Mouse (Mus musculus) c-Kit-positive CD71-positive TER-119-positive erythroid progenitor cells, embryonic 14.5 days (primary cell): ENCODE results near the gene Itgb1bp1.

Experiments used
- DNase-seq: peaks from one replicate; pipeline ENCODE4 v3.0.0-alpha.2; 2013; ENCODE audit warnings: low spot score

The Itgb1bp1 gene

DNA sequence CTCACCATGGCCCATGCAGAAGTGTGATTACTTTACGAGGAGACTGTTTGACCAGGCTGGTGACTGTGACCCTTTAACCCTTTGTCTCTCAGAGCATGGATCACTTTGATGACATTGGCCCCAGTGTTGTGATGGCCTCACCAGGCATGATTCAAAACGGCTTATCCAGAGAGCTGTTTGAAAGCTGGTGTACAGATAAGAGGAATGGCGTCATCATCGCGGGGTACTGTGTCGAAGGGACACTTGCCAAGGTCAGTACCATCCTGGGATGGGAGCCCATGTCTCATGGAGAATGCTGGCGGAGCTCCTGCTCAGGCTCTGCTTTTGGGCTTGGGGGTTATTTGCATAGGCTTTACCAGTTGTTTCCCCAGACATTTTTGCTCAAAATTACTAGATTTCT is 15.2 kb upstream of the Itgb1bp1 start:
- no peak for DNase-seq

DNA sequence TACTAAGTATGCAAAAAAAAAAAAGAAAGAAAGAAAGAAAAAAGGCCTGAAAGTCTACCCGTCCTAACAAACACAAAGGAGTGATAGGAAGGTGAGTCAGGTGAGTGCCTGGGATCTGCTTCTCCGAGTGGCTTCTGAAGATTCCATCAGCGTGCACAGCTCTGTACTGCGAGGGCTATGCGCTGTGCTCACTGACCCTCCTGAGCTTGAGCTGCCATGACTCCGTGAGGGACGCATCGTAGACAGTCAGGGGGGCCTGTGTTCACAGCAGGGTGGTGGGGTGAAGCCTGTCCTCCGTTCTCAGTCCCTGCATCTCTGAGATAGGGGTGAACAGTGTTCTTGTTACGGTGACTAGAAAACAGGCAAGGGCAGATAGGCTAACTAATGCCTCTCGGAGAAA is 12.8 kb upstream of the Itgb1bp1 start:
- DNase-seq, result no peak

DNA sequence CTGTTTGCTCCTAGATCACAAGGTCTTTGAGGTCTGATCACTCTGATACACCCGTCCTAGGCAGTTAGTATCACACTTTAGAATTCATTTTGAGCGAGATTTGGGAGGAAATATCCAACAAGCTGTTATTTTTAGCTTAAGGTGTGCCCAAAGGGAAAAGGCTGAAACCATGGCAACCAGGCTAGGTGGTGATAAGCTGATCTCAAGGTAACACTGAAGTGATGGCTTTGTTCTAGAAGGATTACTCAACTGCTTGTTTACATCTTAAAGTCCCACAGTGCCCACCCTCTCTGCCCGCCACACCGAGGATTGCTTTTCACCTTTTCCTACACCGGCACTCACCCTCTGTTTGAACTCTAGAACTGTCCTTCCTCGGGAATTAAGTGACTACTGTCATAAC is 3.6 kb upstream of the Itgb1bp1 start:
- no peak for DNase-seq

DNA sequence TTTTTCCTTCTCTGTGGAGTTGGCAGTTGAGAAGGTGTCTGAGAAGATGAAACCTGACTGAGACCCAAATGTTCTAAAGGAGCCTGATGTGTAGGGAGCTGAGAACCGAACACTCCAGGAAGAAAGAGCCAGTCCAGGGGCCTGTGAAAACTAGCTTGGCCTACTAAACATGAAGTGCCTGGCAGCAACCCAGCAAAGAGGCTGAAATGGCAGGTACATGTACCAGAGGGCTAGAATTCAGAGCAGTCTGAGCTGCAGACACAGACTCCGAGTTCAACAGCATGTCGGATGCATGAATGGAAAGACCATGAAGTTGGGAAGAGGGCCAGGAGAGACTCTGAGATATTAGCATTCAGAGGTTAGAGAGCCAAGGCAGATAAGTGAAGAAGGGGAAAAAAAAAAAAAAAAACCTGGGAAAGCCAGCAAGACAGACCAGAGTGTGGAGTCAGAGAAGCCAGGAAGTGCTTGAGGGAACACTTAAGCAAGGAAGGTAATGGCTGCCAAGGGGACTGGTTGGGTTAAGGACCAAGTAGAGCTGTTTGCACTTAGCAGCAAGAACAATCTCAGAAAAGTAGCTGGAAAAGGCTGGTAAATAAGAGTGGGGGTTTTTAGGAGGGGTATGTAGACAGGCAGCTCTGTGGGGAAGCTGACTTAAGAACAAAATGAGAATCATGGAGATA is 2.8 kb upstream of the Itgb1bp1 start:
- no peak for DNase-seq

DNA sequence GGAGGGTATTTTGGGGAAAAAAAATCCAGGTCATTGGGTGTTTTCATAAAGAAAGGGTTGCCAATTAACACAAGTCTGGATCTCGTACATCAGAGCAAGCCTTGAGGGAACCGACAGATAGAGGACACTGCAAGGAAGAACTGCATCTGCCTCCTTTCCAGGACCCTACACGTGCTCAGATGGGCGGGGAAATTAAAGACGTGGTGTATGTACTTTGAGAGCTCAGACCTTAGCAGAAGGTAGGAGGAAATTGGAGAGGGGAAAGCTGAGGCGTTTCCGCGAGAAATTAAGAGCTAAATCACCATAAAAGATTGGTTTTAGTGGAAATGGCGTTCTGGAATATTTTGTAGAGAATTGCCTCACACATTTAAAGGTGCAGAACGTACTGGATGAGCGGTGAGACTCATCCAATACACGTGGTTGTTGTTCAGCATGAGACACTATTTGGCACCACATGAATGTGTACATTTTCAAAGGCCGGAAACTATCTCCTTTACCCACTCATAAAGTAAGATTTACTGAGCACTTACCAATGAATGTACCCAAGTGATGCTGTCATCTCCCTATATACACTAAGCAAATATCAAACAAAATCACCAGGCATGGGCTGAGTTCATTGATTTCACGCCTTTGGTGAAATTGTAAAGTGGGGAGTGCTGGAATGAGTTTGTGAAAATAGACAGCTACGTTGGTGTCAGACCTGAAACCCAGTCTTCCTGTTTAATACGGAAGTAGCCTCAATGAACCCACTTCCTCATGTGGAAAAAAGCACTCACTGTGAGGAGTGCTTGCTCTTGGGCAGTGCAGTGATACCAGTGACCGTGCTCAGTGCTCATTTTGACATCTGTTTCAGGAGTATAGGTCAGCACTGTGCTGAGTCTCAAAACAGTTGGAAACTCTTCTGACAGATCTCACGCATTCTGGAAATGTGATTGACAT is 897 bp upstream of the Itgb1bp1 start:
- peak; percentile 33 for DNase-seq

DNA sequence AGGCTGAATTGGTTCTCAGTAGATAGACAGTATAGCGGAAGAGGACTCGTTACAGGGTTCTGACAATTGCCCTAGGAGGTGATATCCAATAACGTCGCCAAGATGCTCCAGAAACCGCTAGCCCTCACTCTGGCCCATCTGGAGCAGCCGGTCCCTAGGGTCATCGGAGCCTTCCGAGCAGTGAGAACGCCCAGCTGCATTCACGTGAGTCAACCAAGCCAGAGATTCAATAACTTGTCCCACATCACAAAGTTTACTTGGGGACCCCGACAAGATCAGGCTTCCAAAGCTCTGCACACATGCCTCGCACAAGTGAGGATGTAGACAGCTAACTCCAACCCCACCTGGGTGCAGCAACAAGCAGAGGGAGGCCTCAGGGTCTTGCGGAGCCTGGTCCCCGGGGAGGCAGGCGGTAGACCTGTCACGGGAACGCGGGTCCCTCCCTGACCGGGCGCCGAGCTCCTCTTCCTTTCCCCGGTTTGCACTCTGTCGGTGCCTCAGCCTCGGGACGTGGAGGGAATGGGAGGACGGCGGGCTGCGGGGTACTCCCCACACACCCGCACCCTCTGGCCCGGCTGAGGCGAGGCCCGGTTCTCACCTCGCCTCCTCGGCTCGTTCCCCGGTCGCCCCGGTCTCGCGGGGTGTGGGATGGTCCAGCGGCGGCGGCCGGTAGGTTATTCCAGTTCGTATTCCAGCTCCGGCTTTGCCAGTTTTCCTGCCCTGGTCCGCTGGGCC is 409 bp downstream of the Itgb1bp1 start:
- DNase-seq, result no peak

DNA sequence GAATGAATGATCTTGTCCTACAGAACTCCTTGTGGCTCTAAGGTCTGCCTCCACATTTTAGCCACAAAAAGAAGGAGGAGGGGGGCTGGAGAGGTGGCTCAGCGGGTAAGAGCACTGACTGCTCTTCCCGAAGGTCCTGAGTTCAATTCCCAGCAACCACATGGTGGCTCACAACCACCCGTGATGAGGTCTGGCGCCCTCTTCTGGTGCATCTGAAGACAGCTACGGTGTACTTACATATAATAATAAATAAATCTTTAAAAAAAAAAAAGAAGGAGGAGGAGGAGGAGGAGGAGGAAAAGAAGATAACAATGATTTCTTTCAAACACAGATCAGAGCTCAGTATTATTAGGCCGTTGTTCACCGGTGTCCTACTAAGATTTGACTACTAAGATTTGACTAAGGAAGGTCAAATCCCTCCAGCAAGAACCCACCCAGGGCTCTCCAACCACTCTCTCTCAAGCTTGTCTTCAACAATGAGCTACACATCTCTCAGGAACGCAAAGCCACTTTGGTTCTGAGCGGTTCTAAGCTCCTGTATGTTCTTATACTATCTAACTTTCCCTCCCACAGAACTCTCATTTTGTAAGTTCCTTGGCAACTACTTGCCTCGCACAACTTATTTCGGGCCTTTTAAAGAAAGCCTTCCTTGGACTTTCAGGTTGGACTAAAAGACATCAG is 1.2 kb downstream of the Itgb1bp1 start, which contains the start of gene Cpsf3:
Gene Cpsf3 (plus strand): TSS at position 631 of the 681 bp plus-strand sequence.
- no peak for DNase-seq

DNA sequence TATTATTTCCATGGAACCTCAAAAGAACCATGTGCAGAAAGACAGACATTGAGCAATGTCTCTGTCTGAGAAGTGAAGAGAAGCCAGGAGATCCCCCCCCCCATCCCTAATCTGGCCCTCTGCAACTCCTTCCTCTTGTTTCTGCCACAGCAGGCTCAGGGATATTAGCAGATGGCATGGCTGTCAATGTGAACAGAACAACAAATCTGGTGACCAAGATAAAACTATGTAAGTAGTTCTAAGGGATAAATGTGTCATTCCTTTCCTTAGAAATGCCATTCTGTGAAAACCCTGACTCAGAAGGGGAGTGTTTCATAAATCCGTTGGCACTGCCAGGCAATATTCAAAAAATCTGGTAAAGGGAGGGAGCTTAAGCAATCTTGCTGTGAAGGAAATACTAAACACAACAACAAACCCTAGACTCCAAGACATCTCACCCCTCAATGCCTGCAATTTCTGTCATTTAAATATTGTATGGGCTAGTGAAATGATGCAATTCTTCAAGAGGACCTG is 8.7 kb downstream of the Itgb1bp1 start:
- DNase-seq, result no peak

DNA sequence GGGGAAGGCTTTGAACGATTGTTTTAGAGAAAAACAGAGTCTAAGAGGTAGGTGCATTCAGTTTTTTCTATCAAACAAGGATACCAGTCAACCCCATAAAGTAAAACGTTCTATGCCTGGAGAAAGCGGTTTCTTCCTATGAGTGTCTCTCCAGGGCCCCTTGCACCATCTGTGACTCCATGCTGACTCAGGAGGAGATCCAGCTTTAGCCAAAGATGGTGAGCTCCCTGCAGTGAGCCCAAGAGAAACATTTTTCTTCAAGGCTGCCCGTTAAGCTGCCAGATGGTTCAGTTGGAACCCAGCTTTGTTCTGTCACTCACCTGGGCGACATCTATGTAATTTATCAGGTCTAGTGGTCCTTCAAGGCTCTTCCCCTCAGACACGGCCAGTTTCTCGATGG is 11.6 kb downstream of the Itgb1bp1 start:
- DNase-seq, result no peak

DNA sequence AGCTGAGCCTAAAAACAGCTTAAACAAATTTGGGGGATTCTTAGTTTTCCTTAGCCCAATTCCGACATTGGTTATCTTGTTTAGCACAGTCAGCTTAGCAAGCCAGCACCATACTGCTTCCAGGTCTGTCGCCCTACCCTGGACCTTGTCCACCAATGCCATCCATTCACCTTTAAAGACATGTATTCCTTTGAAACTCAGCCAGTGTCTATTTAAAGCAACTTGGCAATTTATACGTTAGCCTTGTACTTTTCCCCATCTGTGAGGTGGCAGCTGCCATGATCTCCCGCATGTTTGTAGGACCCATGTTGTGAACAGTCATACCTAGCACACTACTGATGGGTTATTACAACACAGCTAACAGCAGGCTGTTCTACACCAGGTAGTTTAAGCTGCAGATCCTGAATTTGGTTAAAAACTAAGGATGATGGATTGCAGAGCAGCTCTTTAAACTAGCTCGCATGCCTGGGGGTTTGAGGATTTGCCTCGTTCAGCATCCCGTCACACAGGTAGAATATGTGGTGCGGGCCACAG is 17.9 kb downstream of the Itgb1bp1 start:
- no peak for DNase-seq

DNA sequence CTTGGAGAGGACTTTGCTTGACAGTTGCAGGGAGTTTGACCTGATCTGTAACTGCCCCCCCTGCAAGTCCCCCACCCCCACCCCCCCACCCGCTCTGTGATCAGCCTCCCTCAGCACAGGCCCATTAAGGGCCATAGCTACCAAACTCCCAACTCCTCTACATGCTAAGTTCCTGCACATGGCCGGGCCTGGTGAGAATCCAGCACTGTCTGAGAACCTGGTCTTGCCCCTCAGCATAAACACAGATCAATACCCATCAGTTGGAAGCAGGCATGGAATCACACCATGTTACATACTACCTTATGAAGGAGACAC is 19.3 kb downstream of the Itgb1bp1 start:
- DNase-seq, result no peak

DNA sequence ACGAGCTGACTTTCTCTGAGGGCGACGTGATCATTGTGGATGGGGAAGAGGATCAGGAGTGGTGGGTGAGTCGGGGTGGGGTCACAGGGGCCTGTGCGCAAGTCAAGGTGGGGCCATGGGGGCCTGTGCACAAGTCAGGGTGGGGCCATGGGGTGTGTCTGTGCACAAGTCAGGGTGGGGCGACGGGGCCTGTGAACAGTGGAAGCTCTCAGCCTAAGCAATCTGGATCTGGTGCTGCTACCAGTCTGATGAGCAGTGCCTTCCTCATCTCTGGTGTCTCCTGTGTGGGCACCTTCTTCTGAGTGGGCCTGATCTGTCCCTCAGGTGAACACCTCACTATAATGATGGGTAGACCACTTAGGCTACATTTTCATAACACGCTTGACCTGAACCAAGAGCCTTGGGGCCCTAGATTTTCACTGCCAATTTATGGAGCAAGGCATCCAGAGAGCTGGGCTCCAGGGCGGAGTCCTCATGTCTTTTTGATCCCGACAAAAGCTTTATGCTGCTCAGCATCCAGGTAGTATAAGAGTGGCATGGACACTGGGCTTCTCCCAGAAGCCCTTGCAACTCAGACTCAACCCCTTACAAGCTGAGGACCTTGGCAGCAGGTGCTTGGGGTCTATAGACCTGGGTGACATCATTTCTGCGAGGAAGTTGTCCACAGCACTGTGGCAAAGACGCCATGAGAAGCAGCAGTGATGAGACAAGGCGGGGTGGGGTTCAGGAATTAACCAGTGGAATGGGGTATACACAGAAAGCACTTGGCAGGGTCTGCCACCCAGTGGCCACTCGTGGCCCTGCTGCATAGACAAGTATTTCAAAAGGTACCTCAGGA is 19.9 kb downstream of the Itgb1bp1 start:
- DNase-seq, result no peak

DNA sequence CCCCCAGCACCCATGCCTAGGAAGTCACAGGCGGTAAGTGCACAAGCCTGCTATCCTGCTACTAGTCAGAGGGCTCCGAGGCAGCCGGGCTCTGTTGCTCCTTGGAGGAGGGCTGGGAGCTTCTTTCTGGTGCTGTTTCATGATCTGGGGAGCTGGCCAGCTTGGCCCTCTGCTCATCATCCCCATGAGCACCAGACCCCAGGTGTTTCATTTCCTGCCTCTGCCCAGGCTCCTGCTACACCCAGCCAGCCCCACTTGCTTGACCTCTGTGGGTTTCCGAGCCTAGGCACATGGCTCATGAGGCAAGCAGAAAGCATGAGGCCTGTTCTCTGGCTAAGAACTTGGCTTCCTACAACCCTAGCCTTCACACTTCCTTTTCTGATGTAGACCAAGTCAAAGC is 20.6 kb downstream of the Itgb1bp1 start:
- no peak for DNase-seq

DNA sequence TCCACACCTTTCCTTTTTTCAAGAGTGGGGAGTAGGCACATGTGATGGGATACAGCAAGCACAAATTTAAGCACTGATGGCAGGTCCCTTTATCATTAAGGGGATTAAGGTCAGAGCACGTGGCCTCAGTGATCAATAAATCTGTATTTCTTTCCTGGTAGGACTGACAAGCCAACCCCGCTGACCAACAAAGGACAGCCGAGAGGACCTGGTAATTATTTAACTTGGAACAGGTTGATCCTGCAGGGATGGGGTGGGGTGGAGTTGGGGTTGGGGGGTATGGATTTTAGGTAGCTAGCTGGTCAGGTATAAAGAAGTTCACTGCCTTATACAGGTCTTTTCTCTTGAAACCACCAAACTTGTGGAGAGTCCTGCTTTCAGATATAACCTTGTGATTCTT is 21.1 kb downstream of the Itgb1bp1 start:
- no peak for DNase-seq

DNA sequence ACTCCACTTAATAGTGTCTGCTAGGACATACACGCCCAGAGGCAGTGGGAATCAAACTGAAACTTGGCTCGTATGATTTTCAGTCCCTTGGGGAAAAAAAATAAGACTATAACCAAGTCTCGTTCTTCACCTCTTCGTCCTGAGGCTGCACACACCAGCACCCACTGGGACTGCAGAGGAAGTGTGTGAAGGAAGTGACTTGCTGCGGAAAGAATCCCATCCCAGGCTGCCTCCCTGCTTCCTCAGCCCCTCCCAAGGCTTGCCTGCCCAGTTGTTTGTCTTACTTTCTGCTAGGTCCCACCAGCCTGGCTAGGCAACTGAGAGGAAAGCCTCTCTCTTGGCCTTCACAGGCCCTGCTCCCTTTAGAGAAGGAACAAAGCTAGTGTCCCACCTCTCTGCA is 21.8 kb downstream of the Itgb1bp1 start:
- no peak for DNase-seq

DNA sequence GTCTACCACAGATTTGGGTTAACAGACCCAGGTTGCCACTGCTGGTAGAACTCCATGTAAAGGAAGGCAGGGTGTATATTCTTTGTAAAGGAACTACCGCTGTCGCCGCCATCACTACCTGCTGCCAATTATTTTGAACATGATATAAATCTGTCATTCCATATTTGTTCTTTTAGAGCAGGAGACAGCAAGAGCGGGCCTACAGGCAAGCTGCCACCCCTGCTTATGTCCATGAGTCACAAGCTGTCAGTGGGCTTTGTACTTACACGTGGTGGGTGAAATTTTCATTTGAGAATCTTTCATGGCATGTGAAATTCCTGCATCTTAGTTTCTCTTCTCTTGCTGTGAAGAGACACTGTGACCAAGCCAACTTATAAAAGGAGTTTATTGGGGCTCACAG is 22.8 kb downstream of the Itgb1bp1 start:
- DNase-seq, result no peak

DNA sequence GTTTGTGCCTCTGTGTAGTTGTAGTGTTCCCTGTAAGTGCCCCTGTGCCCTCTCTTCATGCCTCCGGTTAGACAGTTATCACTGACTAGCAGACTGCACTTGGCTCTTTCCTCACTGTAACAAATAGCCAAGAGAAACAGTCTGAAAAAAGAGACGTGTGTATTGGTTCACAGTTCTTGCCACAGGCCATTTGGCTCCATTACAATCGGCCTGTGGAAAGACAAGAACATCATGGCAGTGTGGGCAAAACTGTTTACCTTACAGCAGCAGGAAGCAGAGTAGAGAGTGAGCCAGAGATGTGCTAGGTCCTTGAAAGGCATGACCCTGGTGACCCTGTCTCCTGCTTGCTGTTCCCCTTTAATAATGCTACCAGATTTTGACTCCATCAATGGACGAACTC is 24.6 kb downstream of the Itgb1bp1 start:
- DNase-seq, result no peak

DNA sequence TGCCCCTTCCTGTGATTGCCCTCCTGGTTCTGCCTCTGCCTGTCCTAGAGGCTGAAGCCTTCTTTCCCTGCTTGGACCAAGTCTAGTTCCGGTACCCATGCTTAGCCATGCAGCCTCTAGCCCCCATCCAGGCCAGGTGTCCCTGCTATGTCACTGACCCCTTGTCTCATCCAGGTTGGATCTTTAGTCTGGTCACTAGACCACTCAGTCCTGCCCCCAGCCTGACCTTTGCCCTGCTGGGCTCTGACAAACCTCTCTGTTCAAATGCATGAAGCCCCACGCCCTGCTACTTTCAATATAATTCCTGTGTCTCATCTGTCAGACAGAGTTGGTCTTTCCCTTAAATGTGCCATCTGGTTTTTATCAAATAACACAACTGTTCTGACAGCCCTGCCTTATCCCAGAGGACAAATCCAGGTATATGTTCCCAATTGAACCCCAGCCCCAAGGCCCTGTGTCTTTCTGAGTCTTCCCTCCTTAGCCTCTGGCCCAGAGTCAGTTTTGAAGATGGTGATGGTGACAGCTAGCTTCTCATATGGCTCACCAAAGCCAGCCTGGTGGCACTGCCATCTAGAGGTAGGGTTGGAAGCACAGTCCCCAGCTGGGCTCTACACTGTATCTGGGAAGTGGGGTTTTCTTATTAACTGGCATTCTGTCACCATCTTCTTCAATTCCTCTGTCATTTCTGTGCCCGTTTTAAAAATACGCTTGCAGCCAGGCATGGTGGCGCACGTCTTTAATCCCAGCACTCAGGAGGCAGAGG is 25.4 kb downstream of the Itgb1bp1 start:
- DNase-seq, result no peak

DNA sequence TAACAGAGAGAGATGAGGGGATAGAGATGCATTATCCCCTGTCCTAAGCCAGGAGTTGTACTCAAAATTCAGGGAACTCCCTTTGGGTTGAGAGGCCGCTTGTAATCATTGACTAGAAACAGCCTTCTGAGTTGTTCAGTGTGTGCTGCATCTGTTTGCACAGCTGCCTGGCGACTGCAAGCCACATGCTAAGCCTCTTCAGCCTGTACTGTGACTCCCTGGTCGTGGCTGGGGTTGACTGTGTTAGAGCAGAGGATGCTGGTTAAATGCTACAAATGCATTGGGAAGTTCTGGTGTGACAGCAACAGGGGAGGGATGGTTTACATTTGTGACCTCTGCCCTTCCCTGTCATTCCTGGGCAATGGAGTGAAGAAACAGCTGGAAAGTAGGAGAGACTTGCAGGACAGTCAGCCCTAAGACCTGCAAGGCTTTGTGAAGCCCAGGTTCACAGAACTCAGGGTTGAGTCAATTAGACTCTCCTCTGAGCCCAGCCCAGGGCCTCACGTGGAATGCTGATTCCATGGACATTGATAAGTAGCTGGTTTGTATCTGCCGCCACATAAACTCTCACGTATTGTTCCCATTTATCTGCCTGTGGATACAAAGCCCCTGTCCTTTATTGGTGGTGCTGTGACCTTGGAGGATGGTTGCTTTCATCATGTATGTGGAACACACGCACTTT is 38.2 kb downstream of the Itgb1bp1 start:
- DNase-seq, result no peak
